Mouse (Mus musculus): ENCODE data around the gene Dennd5b. TPM values are rescaled to one million over a fixed set of nuclear protein-coding genes. Genes with fewer than 3 reads are reported as not detected.

Gene Dennd5b
- polyA plus RNA-seq, 1 experiment: 9.1 TPM

DNA sequence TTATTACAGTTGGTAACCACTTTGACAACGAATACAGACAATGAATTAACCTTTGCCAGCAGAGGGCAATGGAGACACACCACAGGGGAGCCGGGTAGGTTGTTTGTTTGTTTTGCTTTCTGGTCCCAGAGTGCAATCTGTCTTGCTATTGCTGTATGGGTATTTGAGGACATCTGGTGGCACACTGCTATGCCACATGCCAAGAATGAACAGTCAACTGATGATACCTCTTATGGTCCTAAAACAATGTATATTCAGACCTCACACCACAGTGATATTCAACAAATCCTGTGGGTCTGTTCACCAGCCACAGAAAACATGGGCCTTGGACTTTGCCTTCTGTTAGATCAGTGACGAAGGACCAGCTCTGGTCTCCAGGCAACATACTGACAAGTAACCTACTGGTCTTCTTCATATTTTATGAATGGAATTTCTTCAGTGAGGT is 43.5 kb downstream of the Dennd5b start:
- Histone ChIP-seq H3K4me1 (ENCODE audit: control insufficient read depth, insufficient read depth, low read length) (no peaks in the 10 kb centered on the region), H3K27me3 (ENCODE audit: control insufficient read depth, insufficient read depth, low read length) (no peaks in the 10 kb centered on the region), H3K27ac (ENCODE audit: control insufficient read depth, insufficient read depth, low read depth, low read length) (no peak overlapping the region), H3K4me3 (ENCODE audit: control insufficient read depth, low read depth, low read length) (no peak overlapping the region), H3K36me3 (ENCODE audit: control insufficient read depth, insufficient read depth, low read length) (no peaks in the 10 kb centered on the region)
- no peak for TF ChIP-seq POLR2A (IDR thresholded peaks at IDR 0.05; ENCODE audit: control insufficient read depth, low read depth, low read length)
- no peak for TF ChIP-seq CTCF (IDR thresholded peaks at IDR 0.05; ENCODE audit: control insufficient read depth, insufficient read depth, insufficient replicate concordance, low read depth, low read length)

DNA sequence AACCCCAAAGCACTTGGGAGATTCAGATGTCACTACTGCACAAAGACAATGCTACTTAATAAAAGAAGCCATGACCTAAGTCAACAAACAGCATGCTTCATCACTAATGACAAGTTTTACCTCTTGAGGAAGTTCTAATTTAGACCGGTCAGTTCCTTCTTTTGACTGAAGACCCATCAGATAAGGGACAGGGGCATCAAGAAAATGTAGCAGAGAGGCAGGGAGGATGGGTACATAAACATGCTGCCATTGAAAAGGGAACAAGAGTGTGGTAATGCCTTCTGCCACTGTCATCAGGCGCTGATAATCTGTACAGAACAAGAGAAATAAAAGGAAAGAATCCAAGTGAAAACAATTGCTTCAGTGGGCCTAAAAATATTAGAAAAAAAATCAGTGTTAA is 46.7 kb downstream of the Dennd5b start:
- TF ChIP-seq POLR2A (IDR thresholded peaks at IDR 0.05; ENCODE audit: control insufficient read depth, low read depth, low read length) (no peak), CTCF (IDR thresholded peaks at IDR 0.05; ENCODE audit: control insufficient read depth, insufficient read depth, insufficient replicate concordance, low read depth, low read length) (no peak)
- Histone ChIP-seq H3K4me3 (ENCODE audit: control insufficient read depth, low read depth, low read length) (no peak overlapping the region), H3K27ac (ENCODE audit: control insufficient read depth, insufficient read depth, low read depth, low read length) (no peak overlapping the region), H3K27me3 (ENCODE audit: control insufficient read depth, insufficient read depth, low read length) (no peaks in the 10 kb centered on the region), H3K4me1 (ENCODE audit: control insufficient read depth, insufficient read depth, low read length) (no peaks in the 10 kb centered on the region), H3K36me3 (ENCODE audit: control insufficient read depth, insufficient read depth, low read length) (no peaks in the 10 kb centered on the region)

DNA sequence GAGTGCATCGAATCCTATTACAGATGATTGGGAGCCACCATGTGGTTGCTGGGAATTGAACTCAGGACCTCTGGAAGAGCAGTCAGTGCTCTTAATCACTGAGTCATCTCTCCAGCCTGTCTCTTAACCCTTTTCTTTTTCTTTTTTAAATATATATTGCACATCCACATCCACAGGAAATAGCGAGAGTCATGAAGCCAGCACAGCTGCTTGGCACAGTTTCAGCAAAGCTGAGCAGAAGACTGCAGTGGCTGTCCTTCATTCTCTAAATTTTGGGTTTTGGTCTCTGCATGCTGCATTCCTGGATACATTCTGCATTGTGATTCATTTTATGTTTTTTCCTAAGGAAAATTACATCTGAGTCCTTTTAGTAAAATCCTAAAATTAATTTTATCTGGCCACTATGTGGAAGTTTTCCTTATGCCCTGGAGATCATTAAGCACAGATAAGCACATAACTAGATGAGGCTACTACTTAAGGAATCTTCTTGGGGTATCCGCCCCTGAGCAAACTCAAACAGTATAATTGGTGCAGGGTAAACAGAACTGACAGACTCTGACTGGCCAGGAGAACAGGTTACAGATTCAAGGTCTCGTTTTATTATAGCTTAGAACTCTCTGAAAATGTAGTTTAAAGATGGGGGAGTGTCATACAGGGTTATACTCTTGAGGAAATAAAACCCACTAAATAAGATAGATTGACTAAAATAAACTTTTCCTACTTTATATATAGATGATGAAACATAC is 50.3 kb downstream of the Dennd5b start:
- no peak for TF ChIP-seq POLR2A (IDR thresholded peaks at IDR 0.05; ENCODE audit: control insufficient read depth, low read depth, low read length)
- no peak overlapping the region for H3K4me3 ChIP-seq (ENCODE audit: control insufficient read depth, low read depth, low read length)
- H3K36me3 ChIP-seq (ENCODE audit: control insufficient read depth, insufficient read depth, low read length): no peaks in the 10 kb centered on the region
- H3K27ac ChIP-seq (ENCODE audit: control insufficient read depth, insufficient read depth, low read depth, low read length): no peak overlapping the region
- no peaks in the 10 kb centered on the region for H3K4me1 ChIP-seq (ENCODE audit: control insufficient read depth, insufficient read depth, low read length)
- no peaks in the 10 kb centered on the region for H3K27me3 ChIP-seq (ENCODE audit: control insufficient read depth, insufficient read depth, low read length)

DNA sequence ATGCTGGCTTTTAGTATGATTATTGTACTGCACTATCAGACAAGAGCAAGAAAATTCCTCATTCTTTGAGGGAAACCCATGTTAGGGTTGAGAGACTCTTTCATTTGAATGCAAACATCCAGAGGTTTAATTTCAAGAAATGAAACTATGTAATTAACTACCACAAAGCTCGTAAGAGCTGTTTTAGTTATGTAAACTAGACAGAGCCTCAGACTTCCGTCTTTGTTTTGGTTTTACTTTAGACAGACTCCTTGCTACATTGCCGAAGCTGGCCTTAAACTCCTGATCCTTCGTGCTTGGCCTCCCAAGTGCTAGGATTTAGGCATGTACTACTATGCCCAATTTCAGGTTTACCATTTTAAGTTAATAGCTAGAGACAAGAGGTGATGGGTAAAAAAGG is 61.4 kb downstream of the Dennd5b start:
- Histone ChIP-seq H3K36me3 (ENCODE audit: control insufficient read depth, insufficient read depth, low read length) (no peaks in the 10 kb centered on the region), H3K27ac (ENCODE audit: control insufficient read depth, insufficient read depth, low read depth, low read length) (no peak overlapping the region), H3K27me3 (ENCODE audit: control insufficient read depth, insufficient read depth, low read length) (no peaks in the 10 kb centered on the region), H3K4me3 (ENCODE audit: control insufficient read depth, low read depth, low read length) (no peak overlapping the region), H3K4me1 (ENCODE audit: control insufficient read depth, insufficient read depth, low read length) (no peaks in the 10 kb centered on the region)
- no peak for TF ChIP-seq CTCF (IDR thresholded peaks at IDR 0.05; ENCODE audit: control insufficient read depth, insufficient read depth, insufficient replicate concordance, low read depth, low read length)
- TF ChIP-seq POLR2A (IDR thresholded peaks at IDR 0.05; ENCODE audit: control insufficient read depth, low read depth, low read length): no peak

DNA sequence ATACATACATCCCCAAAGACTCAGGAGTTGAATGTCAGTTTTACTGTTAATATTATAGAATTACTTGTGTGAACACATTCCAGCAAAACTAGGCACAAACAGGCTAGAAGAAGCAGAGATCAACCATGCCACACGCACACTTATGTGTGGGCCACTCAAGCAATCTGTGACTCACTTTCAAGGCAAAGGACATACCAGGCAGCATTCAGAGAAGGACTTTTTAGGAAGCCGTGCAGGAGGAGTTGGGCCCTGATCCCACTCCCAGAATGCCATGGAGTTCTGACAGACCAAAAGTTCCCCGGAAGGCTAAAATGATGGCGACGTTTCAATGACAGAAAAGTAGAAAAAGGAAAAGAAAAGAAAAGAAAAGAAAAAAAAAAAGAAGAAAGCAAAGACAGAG is 69.3 kb downstream of the Dennd5b start:
- Histone ChIP-seq H3K27ac (ENCODE audit: control insufficient read depth, insufficient read depth, low read depth, low read length) (no peak overlapping the region), H3K27me3 (ENCODE audit: control insufficient read depth, insufficient read depth, low read length) (no peaks in the 10 kb centered on the region), H3K4me3 (ENCODE audit: control insufficient read depth, low read depth, low read length) (no peak overlapping the region), H3K36me3 (ENCODE audit: control insufficient read depth, insufficient read depth, low read length) (no peaks in the 10 kb centered on the region; the same call in 1 of the 2 replicates), H3K4me1 (ENCODE audit: control insufficient read depth, insufficient read depth, low read length) (no peaks in the 10 kb centered on the region)
- TF ChIP-seq POLR2A (IDR thresholded peaks at IDR 0.05; ENCODE audit: control insufficient read depth, low read depth, low read length) (no peak), CTCF (IDR thresholded peaks at IDR 0.05; ENCODE audit: control insufficient read depth, insufficient read depth, insufficient replicate concordance, low read depth, low read length) (no peak)

DNA sequence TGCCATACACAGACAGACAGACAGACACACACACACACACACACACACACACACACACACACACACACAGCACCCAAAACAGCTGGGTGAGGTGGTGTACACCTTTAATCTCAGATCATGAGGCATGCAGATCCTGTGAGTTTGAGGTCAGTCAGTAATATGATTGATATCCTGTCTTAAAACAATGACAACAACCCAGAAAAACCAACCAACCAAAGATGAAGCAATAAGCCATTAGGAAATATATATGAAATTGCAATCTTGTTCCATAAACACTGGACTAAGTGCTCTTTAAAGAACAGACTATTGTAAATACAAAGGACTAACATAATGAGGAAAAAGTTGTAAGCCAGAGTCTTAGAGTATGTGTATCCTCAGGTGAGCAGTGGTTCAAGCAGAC is 70.1 kb downstream of the Dennd5b start:
- H3K27ac ChIP-seq (ENCODE audit: control insufficient read depth, insufficient read depth, low read depth, low read length): no peak overlapping the region
- no peaks in the 10 kb centered on the region for H3K4me1 ChIP-seq (ENCODE audit: control insufficient read depth, insufficient read depth, low read length)
- H3K27me3 ChIP-seq (ENCODE audit: control insufficient read depth, insufficient read depth, low read length): no peaks in the 10 kb centered on the region
- H3K4me3 ChIP-seq (ENCODE audit: control insufficient read depth, low read depth, low read length): no peak overlapping the region
- H3K36me3 ChIP-seq (ENCODE audit: control insufficient read depth, insufficient read depth, low read length): no peaks in the 10 kb centered on the region; the same call in 1 of the 2 replicates
- no peak for TF ChIP-seq CTCF (IDR thresholded peaks at IDR 0.05; ENCODE audit: control insufficient read depth, insufficient read depth, insufficient replicate concordance, low read depth, low read length)
- TF ChIP-seq POLR2A (IDR thresholded peaks at IDR 0.05; ENCODE audit: control insufficient read depth, low read depth, low read length): no peak

DNA sequence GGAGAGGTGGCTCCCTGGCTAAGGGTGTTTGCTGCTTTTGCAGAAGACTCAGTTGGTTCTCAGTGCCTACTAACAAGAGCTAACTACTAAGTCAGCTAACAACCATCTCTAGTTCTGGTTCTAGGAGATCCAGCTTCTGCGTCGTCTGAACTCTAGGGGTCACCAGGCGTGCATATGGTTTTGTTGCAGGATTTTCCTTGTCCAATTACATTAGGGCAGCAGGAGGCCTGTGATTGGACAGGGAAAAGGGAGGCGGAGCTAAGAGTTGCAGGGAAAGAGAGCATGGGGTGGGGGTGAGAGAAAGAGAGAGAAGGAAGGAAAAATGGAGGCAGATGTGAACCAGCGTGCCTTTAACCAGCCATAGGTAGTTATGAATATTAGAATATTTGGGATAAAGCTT is 83.0 kb downstream of the Dennd5b start:
- H3K4me1 ChIP-seq (ENCODE audit: control insufficient read depth, insufficient read depth, low read length): no peaks in the 10 kb centered on the region
- H3K27ac ChIP-seq (ENCODE audit: control insufficient read depth, insufficient read depth, low read depth, low read length): no peak overlapping the region
- no peak overlapping the region for H3K4me3 ChIP-seq (ENCODE audit: control insufficient read depth, low read depth, low read length)
- no peaks in the 10 kb centered on the region for H3K36me3 ChIP-seq (ENCODE audit: control insufficient read depth, insufficient read depth, low read length)
- no peaks in the 10 kb centered on the region for H3K27me3 ChIP-seq (ENCODE audit: control insufficient read depth, insufficient read depth, low read length)
- TF ChIP-seq POLR2A (IDR thresholded peaks at IDR 0.05; ENCODE audit: control insufficient read depth, low read depth, low read length): no peak
- TF ChIP-seq CTCF (IDR thresholded peaks at IDR 0.05; ENCODE audit: control insufficient read depth, insufficient read depth, insufficient replicate concordance, low read depth, low read length): no peak
